Mouse (Mus musculus): Measurements from ENCODE around the gene Srcin1. TPM values are rescaled to one million over a fixed set of nuclear protein-coding genes. Genes with fewer than 3 reads are reported as not detected.

Srcin1 gene
- 1 to 10 TPM in 2 of 26 experiments, under 1 TPM in 22, not detected in 2; 0.12 to 1.3 (median 0.45) TPM for total RNA-seq (2018; cell fraction: chromatin; rRNA removed)
- under 1 TPM in 19 of 26 experiments, not detected in 7; under 0.01 to 0.10 (median 0.04) TPM for total RNA-seq (2018; cell fraction: cytosol; rRNA removed)
- 1 to 10 TPM in 3 of 26 experiments, under 1 TPM in 22, not detected in 1; 0.17 to 1.4 (median 0.39) TPM for total RNA-seq (2018; cell fraction: nucleus; rRNA removed)
- polyA plus RNA-seq (2018), result 0.03 to 0.07 TPM in 2 of 3 replicates, not detected in the other

DNA sequence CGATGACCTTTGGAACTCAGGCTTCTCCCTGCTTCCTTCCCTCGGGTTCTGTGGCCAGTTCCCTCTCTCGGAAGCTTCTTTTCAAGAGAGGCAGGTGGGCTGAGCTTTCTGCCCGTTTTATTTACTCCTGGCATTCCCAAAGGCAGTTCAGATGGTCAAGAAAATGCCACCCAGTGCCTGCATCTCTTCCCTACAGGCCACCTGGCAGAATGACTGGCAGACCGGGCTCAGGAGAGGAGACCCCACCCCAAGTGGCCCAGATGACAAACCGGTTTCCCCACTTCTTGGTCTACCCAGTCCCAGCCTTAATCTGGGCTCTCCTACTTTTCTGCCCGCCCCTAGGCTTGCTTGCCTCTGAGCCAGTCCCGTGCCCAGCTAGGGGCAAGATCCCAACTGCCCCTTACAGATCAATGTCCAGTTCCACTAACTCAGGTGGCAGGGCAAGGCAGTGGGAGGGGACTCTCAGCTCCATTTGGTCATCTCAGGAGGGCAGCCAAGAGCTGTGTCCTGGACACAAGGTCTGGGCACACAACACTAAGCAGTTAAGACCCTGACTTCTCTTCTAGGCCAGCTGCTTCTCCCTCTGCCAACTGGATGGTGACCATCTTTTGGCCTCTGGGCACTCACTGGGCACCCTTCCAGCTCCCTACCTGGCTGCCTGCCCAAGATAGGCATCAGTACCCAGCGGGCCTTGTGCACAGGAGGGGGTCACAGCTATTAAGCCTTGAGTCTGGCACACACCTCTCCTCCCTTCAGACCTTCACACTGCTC is at the start of gene Srcin1:
Gene Srcin1, minus strand, starts transcription at position 51 of the 771 bp plus-strand sequence.
- H3K4me3 ChIP-seq (ENCODE audit: inconsistent target), result no peak within 1 kb of the TSS; the same call in 1 of the 2 replicates

DNA sequence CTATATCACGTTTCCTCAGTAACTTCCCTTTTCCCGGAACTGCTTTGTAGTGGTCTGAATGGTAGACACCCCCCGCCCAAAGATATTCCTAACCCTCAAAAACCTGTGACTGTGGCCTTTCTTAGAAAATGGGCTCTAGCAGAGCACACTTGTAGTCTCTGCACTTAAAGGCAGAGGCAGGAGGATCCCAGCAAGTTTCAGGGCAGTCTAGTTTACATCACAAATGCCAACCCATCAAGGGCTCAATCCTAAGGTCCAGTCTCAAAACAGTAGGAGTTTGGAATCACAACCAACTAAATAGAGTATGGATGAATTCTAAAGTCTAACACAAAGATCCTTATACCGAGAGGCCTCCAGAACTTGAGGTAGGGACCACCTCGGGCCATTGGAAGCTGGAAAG is 49.6 kb upstream of the Srcin1 start:
- no peaks in the 10 kb centered on the region for H3K36me3 ChIP-seq (ENCODE audit: inconsistent target)
- H3K4me3 ChIP-seq (ENCODE audit: inconsistent target), result no peak overlapping the region
- WGBS (ENCODE audit: missing documents), result 42% methylated on average over 5 of the region's 5 CpGs
- no peaks in the 10 kb centered on the region for H3K79me2 ChIP-seq (ENCODE audit: inconsistent target)
- no peak overlapping the region for H3K27ac ChIP-seq

More for the DNA sequence above, at the start of gene Srcin1:
- no peaks in the 10 kb centered on the region for H3K36me3 ChIP-seq (ENCODE audit: inconsistent target)
- no peak within 1 kb of the TSS for H3K27ac ChIP-seq
- H3K79me2 ChIP-seq (ENCODE audit: inconsistent target), result no peaks in the 10 kb centered on the region
- 39% methylated on average over 9 of the region's 9 CpGs for WGBS (ENCODE audit: missing documents)

DNA sequence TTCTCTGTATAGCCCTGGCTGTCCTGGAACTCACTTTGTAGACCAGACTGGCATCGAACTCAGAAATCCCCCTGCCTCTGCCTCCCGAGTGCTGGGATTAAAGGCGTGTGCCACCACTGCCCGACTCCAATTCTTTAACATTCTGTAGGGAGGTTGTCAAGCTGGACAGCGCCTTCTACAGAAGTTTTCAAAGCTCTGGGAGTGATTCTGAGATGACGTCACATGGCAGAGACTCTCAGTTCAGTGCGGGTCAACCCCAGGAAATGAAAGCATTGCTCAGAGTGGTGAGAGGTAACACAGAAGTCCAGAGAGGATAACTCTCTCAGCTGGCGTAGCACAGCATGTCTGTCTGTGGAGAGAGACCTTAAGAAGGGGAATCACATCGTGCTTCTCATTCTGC is 47.2 kb upstream of the Srcin1 start:
- WGBS (ENCODE audit: missing documents), result 39% methylated on average over 9 of the region's 9 CpGs
- H3K79me2 ChIP-seq (ENCODE audit: inconsistent target), result no peaks in the 10 kb centered on the region
- H3K4me3 ChIP-seq (ENCODE audit: inconsistent target), result no peak overlapping the region
- H3K36me3 ChIP-seq (ENCODE audit: inconsistent target), result no peaks in the 10 kb centered on the region
- H3K27ac ChIP-seq, result no peak overlapping the region

DNA sequence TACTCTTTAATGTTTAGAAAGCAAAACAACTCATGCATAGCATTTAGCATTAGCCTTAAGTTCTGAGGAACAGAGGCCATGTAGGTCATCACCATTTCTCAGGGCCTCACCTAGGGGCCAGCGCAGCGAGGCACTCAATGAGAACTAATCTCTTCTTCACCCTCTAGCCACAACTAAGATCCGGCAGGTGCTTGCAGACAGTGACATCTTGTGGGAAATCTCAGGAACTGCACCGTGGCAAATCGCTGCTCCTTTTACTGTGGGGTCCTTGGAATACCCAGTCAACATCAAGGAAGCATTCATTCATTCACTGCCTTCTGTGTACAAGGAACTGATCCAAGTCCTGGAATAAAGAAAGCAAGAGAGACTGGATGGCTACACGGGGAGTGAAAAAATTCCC is 46.5 kb upstream of the Srcin1 start:
- 0% methylated on average over 6 of the region's 6 CpGs for WGBS (ENCODE audit: missing documents)
- no peak overlapping the region for H3K4me3 ChIP-seq (ENCODE audit: inconsistent target)
- H3K36me3 ChIP-seq (ENCODE audit: inconsistent target), result no peaks in the 10 kb centered on the region
- H3K27ac ChIP-seq, result no peak overlapping the region
- no peaks in the 10 kb centered on the region for H3K79me2 ChIP-seq (ENCODE audit: inconsistent target)

DNA sequence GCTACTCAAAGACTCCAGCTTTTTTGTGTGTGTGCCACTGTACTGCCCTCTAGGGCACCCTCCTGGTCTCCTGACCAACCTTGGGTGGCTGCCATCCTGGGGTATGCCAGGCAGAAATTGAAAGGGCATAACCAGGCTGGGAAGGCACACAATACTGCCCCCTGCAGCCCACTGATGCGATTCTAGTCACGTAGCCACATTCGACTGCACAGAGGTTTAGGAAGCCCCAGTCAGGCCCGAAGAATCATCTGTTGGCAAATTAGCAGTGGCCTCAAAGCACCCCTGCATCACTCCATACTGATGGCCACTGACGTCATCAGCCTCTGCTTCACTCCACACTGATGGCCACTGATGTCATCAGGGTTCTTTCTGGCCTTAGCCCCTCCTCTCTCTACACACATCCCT is 43.4 kb upstream of the Srcin1 start:
- Histone ChIP-seq H3K27ac (no peak overlapping the region), H3K79me2 (ENCODE audit: inconsistent target) (no peaks in the 10 kb centered on the region), H3K36me3 (ENCODE audit: inconsistent target) (no peaks in the 10 kb centered on the region), H3K4me3 (ENCODE audit: inconsistent target) (no peak overlapping the region)
- 48% methylated on average over 5 of the region's 5 CpGs for WGBS (ENCODE audit: missing documents)

DNA sequence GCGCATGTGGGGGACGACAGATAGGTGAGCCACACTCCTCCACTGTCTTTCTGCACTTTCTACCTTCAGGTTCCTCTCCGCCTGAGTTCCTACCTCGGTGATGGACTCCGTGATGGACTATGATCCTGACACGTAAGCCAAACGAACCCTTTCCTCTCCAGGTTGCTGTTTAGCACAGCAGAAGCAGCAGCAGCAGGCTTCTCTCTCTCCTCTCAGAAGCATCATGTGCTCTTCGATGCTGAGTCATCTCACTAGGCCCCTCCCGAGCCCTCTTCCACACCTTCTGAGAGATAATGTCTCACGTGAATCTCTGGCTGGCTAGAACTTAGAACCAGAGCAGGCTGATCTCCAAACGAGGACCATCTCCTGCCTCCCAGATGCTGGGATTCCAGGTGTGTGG is 42.4 kb upstream of the Srcin1 start:
- 85% methylated on average over 11 of the region's 11 CpGs for WGBS (ENCODE audit: missing documents)
- Histone ChIP-seq H3K79me2 (ENCODE audit: inconsistent target) (no peaks in the 10 kb centered on the region), H3K4me3 (ENCODE audit: inconsistent target) (no peak overlapping the region), H3K27ac (no peak overlapping the region), H3K36me3 (ENCODE audit: inconsistent target) (no peaks in the 10 kb centered on the region)

DNA sequence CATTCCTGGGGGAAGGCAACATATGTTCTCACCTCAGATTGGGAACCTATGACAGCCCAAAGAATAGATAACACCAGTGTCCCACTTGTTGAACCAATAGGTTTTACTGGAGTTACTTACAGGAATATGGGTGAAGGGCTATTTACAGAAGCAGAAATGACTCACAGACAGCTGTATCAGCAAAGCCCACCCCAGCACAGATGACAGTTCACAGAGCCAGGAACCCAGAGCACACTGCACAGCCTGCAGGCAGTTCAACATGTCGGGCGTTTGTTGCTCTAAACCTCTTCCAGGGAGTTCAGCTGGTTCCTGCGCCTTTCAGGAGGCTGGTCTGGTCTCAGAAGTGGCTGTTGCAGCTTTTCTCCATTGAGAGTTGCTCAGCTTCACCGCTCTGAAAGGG is 39.3 kb upstream of the Srcin1 start:
- no peak overlapping the region for H3K4me3 ChIP-seq (ENCODE audit: inconsistent target)

DNA sequence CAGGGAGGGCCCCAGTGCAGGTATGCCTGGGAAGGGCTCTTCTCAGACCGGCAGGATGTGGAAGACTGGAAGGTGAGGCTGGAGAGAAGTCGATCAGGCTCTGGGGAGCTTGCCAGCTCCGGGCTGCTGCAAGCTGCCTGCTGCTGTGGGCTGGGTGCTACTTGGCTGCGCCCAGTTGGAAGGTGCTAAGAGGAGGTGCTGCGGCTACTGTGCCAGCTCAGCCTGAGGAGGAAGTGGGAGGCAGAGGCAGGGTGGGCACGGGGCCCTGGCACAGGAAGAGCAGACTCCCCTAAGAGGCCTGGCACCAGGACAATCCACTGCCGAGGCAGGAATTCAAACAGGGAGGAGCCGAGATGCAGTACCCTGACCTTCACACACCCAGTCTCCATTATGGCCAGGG is 35.1 kb upstream of the Srcin1 start:
- Histone ChIP-seq H3K27ac (no peak overlapping the region), H3K79me2 (ENCODE audit: inconsistent target) (no peaks in the 10 kb centered on the region), H3K4me3 (ENCODE audit: inconsistent target) (no peak overlapping the region), H3K36me3 (ENCODE audit: inconsistent target) (no peaks in the 10 kb centered on the region)
- WGBS (ENCODE audit: missing documents), result 13% methylated on average over 8 of the region's 8 CpGs

More for the DNA sequence above, 39.3 kb upstream of the Srcin1 start:
- Histone ChIP-seq H3K36me3 (ENCODE audit: inconsistent target) (no peaks in the 10 kb centered on the region), H3K79me2 (ENCODE audit: inconsistent target) (no peaks in the 10 kb centered on the region), H3K27ac (no peak overlapping the region)
- WGBS (ENCODE audit: missing documents), result 89% methylated on average over 4 of the region's 4 CpGs

DNA sequence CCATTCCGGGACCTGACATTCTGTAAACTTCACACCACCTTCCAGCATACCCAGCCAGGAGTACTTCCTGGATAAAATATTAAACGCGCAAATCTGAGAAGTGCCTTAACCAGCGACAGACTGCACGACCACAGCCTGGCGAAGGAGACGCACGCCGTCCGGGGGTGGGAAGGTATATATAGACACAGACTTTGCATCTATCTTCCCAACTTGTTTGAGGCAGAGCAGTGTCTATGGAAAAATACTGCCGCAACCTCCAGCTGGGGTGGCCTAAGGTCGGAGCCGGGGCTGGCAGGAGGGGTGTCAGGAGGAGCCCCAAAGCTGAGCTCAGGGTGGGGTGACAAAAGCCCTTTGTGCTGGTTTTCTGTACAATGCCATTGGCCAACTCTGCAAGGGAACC is 33.8 kb upstream of the Srcin1 start:
- Histone ChIP-seq H3K27ac (no peak overlapping the region), H3K36me3 (ENCODE audit: inconsistent target) (no peaks in the 10 kb centered on the region), H3K79me2 (ENCODE audit: inconsistent target) (no peaks in the 10 kb centered on the region), H3K4me3 (ENCODE audit: inconsistent target) (no peak overlapping the region)
- WGBS (ENCODE audit: missing documents), result 75% methylated on average over 13 of the region's 13 CpGs

DNA sequence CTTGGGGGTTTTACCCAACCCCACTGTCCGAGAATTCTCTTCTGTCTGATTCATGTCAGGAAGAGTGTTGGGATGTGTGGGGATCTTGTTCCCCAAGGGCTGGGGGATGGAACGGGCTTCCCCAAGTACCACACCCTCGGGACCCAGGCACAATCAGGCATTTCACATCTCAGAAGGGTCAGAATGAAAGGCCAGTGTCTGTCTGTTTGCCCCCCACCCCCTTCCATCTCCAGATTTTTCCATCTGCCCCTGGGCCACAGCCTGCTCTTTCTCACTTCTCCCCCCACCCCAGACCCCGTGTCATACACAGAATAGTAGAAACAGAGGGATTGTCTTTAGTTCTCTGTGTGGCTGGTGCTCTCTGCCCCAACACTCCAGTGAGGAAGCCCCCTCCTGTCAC is 32.9 kb upstream of the Srcin1 start:
- H3K79me2 ChIP-seq (ENCODE audit: inconsistent target), result no peaks in the 10 kb centered on the region
- 78% methylated on average over 4 of the region's 4 CpGs for WGBS (ENCODE audit: missing documents)
- no peak overlapping the region for H3K4me3 ChIP-seq (ENCODE audit: inconsistent target)
- no peak overlapping the region for H3K27ac ChIP-seq
- no peaks in the 10 kb centered on the region for H3K36me3 ChIP-seq (ENCODE audit: inconsistent target)

DNA sequence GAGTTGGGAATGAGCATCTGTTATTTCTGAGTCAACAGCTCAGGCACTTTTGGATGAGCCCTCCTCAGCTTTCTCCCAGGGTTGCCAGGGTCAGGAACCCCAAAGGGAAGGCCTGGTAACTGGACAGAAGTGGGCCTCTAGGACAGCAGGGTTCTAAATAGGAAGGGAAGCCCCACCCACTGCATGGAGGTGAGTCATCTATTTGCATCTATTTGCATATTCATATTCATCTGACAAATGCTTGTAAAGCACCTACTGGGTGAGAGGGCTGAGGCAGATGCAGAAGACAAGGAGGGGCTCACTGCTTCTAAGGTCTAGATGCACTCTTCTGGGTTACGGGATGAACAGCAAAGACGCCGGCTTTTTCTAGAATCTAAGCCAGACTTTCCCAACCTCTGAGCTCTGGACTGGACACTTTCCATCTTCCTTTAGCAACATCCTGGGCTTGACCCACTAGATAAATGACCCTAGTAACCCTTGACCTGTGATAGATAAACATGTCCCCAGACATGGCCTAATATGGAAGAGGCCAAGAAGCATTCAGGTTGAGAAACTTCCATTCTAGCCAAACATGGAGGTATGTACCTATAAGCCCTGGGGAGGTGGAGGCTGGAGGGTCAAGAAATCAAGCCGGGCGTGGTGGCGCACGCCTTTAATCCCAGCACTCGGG is 31.2 kb upstream of the Srcin1 start:
- no peak overlapping the region for H3K27ac ChIP-seq
- WGBS (ENCODE audit: missing documents), result 85% methylated on average over 5 of the region's 8 CpGs
- H3K79me2 ChIP-seq (ENCODE audit: inconsistent target), result no peaks in the 10 kb centered on the region
- no peaks in the 10 kb centered on the region for H3K36me3 ChIP-seq (ENCODE audit: inconsistent target)
- H3K4me3 ChIP-seq (ENCODE audit: inconsistent target), result no peak overlapping the region

DNA sequence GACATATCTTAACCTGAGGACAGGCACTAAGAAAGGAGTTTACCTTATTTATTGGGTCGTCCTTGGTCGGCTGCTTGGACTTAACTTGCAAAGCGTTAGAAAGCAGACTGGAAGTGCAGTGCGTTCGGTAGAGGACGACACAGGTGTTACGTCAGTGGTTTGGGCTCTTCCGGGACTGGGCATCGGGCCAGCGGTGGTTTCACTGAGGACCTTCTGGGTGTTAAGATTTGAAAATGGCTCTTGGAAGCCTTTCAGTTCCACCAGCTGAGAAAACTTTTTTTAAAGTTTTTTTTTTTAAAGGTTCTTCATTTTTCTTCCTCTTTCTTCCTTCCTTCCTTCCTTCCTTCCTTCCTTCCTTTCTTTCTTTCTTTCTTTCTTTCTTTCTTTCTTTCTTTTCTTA is 27.9 kb upstream of the Srcin1 start:
- no peaks in the 10 kb centered on the region for H3K36me3 ChIP-seq (ENCODE audit: inconsistent target)
- H3K27ac ChIP-seq, result no peak overlapping the region
- WGBS (ENCODE audit: missing documents), result 4% methylated on average over 10 of the region's 10 CpGs
- H3K79me2 ChIP-seq (ENCODE audit: inconsistent target), result no peaks in the 10 kb centered on the region
- no peak overlapping the region for H3K4me3 ChIP-seq (ENCODE audit: inconsistent target)

DNA sequence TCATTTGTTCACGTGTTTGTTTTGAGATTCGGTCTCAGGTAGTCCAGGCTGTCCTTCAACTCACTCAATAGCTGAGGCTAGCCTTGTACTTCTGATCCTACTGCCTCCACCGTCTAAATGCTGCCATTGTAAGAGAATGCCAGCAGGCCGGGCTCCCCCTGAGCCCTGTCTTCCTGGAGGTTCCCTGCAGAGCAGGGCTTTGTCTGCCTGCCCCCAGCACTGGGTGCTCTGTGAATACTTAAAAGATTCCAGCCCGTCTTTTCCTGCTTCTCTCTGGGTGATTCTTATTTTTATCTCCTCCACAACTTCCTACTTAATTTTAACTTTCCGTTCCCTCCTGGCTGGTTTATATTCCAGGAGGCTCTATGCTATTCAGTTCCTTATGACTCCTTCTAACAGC is 26.2 kb upstream of the Srcin1 start:
- Histone ChIP-seq H3K4me3 (ENCODE audit: inconsistent target) (no peak overlapping the region), H3K36me3 (ENCODE audit: inconsistent target) (no peaks in the 10 kb centered on the region), H3K79me2 (ENCODE audit: inconsistent target) (no peaks in the 10 kb centered on the region), H3K27ac (no peak overlapping the region)
- WGBS (ENCODE audit: missing documents), result 43% methylated on average over 5 of the region's 6 CpGs

DNA sequence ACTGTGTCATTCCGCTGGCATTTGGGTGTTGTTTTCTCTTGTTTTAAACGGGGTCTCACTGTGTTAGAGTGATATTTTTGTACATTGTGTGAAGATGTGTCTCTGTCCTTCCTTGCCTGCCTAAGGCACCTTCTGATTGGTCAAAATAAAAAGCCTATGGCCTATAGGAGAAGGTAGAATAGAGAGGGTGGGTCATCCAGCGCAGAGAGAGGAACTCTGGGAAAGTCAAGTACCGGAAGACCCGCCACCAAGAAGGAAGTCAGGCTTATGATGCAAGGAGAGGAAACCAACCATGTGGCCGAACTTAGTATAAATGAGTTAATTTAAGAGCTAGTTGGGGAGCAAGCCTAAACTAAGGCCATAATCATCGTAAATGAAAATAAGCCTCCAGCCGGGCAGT is 23.1 kb upstream of the Srcin1 start:
- Histone ChIP-seq H3K79me2 (ENCODE audit: inconsistent target) (no peaks in the 10 kb centered on the region), H3K27ac (no peak overlapping the region), H3K4me3 (ENCODE audit: inconsistent target) (no peak overlapping the region), H3K36me3 (ENCODE audit: inconsistent target) (no peaks in the 10 kb centered on the region)
- WGBS (ENCODE audit: missing documents), result 73% methylated on average over 8 of the region's 8 CpGs

All from macrophage (primary cell).